Mouse (Mus musculus) limb, embryonic 12.5 days (tissue): Measurements from ENCODE around the gene Mrpl21. TPM values are rescaled to one million over a fixed set of nuclear protein-coding genes. Genes with fewer than 3 reads are reported as not detected.
A peak's percentile ranks its signal among the peaks of the same experiment; 100 is the strongest.

ENCODE experiments used
- ATAC-seq: fragments of 200-750 bp; cut with Nextera tagmentation; 2 replicates; pipeline ENCODE4 v1.8.0; 2017; ENCODE audit warnings: low read depth, moderate TSS enrichment; ENCODE audit not compliant: insufficient number of reproducible peaks, insufficient read depth, low FRiP score, low TSS enrichment
- H3K27ac ChIP-seq: fragments of 300-500 bp; sonication (generic); 2 replicates; pipeline ENCODE4 v1.5.1; 2016; ENCODE audit warnings: mild to moderate bottlenecking, moderate library complexity
- H3K27me3 ChIP-seq: fragments of 300-500 bp; sonication (generic); 2 replicates; pipeline ENCODE4 v1.6.1; 2016; ENCODE audit warnings: mild to moderate bottlenecking, moderate library complexity
- H3K36me3 ChIP-seq: fragments of 300-500 bp; sonication (generic); 2 replicates; pipeline ENCODE4 v1.6.1; 2016; ENCODE audit warnings: mild to moderate bottlenecking, moderate library complexity
- H3K4me1 ChIP-seq: fragments of 300-500 bp; sonication (generic); replicated peaks from 2 replicates; pipeline ENCODE4 v1.6.1; 2016
- H3K4me2 ChIP-seq: fragments of 300-500 bp; sonication (generic); 2 replicates; pipeline ENCODE4 v1.6.1; 2016; ENCODE audit warnings: mild to moderate bottlenecking, moderate library complexity
- H3K4me3 ChIP-seq: fragments of 300-500 bp; sonication (generic); replicated peaks from 2 replicates; pipeline ENCODE4 v1.5.1; 2016; ENCODE audit warnings: mild to moderate bottlenecking
- H3K9ac ChIP-seq: fragments of 300-500 bp; sonication (generic); replicated peaks from 2 replicates; pipeline ENCODE4 v1.6.1; 2016; ENCODE audit warnings: mild to moderate bottlenecking, moderate library complexity
- H3K9me3 ChIP-seq: fragments of 300-500 bp; sonication (generic); 2 replicates; pipeline ENCODE4 v1.6.1; 2016; ENCODE audit warnings: mild to moderate bottlenecking, moderate library complexity
- WGBS: fragments of 180-500 bp; shearing (Covaris S2); methylation state at CpG from one replicate; pipeline ENCODE4 v1.1.7; 2016; 5-methylcytosine and 5-hydroxymethylcytosine counted together
- polyA plus RNA-seq: library from polyadenylated mRNA; unstranded; fragments of >200 nt; fragmentation: Nextera tagmentation; extraction: Ambion mirVana; gene quantifications from 2 replicates; pipeline ENCODE4 v1.2.1, GENCODE M21; 2016

The Mrpl21 gene
- polyA plus RNA-seq, 1 experiment from 2014 or later: 139 TPM

GRCm38 (mm10) chr19:3269279-3269678 lies 13.4 kb upstream of the Mrpl21 start:
- Histone ChIP-seq H3K4me3 (no peak overlapping the region), H3K9ac (no peak overlapping the region), H3K9me3 (no peaks in the 10 kb centered on the region), H3K27me3 (no peaks in the 10 kb centered on the region), H3K27ac (no peak overlapping the region), H3K4me1 (no peaks in the 10 kb centered on the region), H3K36me3 (peaks cover 100% of the 10 kb centered on the region), H3K4me2 (no peak overlapping the region)
- no peak for ATAC-seq
- 90% methylated on average over 9 of the region's 9 CpGs for WGBS

DNA sequence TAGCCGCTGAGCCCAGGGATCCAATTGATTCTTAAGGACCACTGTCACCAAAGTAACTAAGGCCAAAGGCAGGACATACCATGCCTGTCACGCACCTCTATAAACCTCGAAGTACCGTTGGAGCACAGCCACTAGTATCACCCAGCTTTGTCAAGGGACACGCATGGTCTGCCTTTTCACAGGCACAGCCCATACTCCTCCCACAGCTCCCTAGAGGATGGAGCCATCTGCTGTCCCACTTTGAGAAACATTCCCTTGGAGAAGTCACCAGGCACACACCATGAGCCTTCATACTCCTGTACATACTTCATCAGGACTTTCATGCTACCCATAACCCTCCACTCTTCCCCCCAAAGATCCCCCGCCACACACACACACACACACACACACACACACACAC lies 12.9 kb upstream of the Mrpl21 start:
- Histone ChIP-seq H3K4me3 (no peak overlapping the region), H3K4me2 (no peak overlapping the region), H3K9ac (no peak overlapping the region), H3K4me1 (no peaks in the 10 kb centered on the region), H3K9me3 (no peaks in the 10 kb centered on the region), H3K36me3 (peaks cover 100% of the 10 kb centered on the region), H3K27ac (no peak overlapping the region), H3K27me3 (no peaks in the 10 kb centered on the region)
- ATAC-seq: no peak
- 97% methylated on average over 5 of the region's 6 CpGs for WGBS

GRCm38 (mm10) chr19:3271366-3271765 lies 11.3 kb upstream of the Mrpl21 start:
- H3K27ac ChIP-seq: no peak overlapping the region
- WGBS: 87% methylated on average over 6 of the region's 6 CpGs
- no peak for ATAC-seq
- peaks cover 98% of the 10 kb centered on the region for H3K36me3 ChIP-seq
- no peak overlapping the region for H3K9ac ChIP-seq
- H3K27me3 ChIP-seq: no peaks in the 10 kb centered on the region
- H3K4me3 ChIP-seq: no peak overlapping the region
- H3K4me1 ChIP-seq: no peaks in the 10 kb centered on the region
- no peak overlapping the region for H3K4me2 ChIP-seq
- no peaks in the 10 kb centered on the region for H3K9me3 ChIP-seq

DNA sequence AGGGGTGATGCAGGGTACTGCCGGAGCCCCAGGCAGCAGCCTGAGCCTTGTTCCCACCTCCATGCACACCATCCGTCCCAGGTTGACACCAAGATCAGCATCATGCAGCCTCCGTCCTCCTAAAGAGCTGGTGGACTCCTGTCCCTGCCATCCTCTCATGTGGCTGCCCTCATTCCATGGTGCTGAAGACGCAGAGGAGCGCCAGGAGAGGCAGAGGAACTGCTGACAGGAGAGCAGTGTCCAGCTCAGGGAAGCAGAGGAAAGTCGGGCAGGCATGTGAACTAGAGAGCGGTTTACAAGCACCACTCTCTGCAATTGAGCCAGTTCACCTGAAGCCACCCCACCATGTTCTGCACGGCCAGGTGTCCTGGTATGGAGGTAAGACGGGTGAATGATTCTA lies 9.4 kb upstream of the Mrpl21 start:
- no peak overlapping the region for H3K4me2 ChIP-seq
- no peak overlapping the region for H3K9ac ChIP-seq
- H3K27me3 ChIP-seq: no peaks in the 10 kb centered on the region
- no peaks in the 10 kb centered on the region for H3K4me1 ChIP-seq
- 93% methylated on average over 9 of the region's 9 CpGs for WGBS
- no peak overlapping the region for H3K4me3 ChIP-seq
- no peak for ATAC-seq
- H3K36me3 ChIP-seq: peaks cover 98% of the 10 kb centered on the region
- H3K9me3 ChIP-seq: no peaks in the 10 kb centered on the region
- no peak overlapping the region for H3K27ac ChIP-seq

DNA sequence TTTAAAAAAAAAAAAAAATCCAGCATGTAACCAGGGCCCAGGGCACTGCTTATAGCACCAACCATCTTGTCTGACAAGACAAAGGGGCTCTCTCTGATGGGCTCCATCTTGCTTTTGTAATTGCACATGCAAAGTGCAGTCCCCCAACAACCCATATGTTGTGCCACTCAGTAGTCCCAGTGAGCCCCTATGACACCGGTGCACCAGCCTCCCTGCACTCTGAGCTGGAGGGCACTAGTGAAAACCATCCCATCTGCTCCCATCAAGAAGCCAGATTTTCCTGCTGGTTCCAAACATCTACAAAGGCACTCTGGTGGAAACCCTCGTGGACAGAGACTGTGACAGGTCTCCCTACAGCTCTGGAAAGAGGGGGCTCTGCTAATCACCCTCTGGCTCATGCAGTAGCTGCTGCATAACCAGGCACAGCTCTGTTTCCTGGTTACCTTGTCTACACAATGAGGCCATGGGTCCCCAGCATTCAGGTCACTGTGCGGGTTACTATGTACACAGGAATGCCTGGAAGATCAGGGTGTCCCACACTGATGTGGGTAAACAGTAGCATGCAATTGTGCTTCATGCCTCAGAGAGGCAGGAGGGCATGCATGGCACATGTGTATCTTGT lies 6.8 kb upstream of the Mrpl21 start:
- no peaks in the 10 kb centered on the region for H3K9me3 ChIP-seq
- no peak overlapping the region for H3K4me2 ChIP-seq
- H3K27me3 ChIP-seq: no peaks in the 10 kb centered on the region
- no peaks in the 10 kb centered on the region for H3K4me1 ChIP-seq
- H3K4me3 ChIP-seq: no peak overlapping the region
- 88% methylated on average over 3 of the region's 3 CpGs for WGBS
- H3K9ac ChIP-seq: no peak overlapping the region
- peaks cover 95% of the 10 kb centered on the region for H3K36me3 ChIP-seq
- no peak for ATAC-seq
- H3K27ac ChIP-seq: no peak overlapping the region

- Histone ChIP-seq H3K4me2 (peak overlapping the region; percentile 74), H3K9ac (peak overlapping the region; percentile 77), H3K27me3 (no peaks in the 10 kb centered on the region), H3K4me1 (peaks cover 18% of the 10 kb centered on the region), H3K27ac (no peak overlapping the region), H3K36me3 (peaks cover 55% of the 10 kb centered on the region), H3K4me3 (peak overlapping the region; percentile 81), H3K9me3 (no peaks in the 10 kb centered on the region)
- 73% methylated on average over 4 of the region's 4 CpGs for WGBS
- no peak for ATAC-seq
Measured at GRCm38 (mm10) chr19:3281886-3282285, 815 bp upstream of the Mrpl21 start.

DNA sequence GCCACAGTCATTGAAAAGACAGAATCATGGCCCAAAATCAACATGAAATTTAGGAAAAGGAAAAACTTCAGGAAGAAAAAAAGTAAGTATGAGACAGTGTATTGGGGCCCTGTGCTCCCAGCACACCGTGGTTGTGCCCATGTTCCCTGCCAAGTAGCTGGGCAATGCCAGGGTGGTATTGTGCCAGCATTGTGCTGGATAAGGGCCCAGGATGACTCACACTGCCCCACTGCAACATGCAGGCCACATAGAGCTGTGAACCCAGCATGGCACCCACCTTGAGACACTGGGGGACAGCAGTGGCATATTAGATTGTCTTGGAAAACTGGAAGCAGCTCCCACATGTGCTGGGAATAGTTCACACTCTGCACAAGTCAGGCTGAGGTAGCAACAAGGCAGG lies 6.3 kb downstream of the Mrpl21 start:
- ATAC-seq: no peak
- H3K9ac ChIP-seq: no peak overlapping the region
- no peaks in the 10 kb centered on the region for H3K9me3 ChIP-seq
- H3K27ac ChIP-seq: no peak overlapping the region
- H3K4me3 ChIP-seq: no peak overlapping the region
- no peak overlapping the region for H3K4me2 ChIP-seq
- 86% methylated on average over 1 of the region's 1 CpGs for WGBS
- peaks cover 80% of the 10 kb centered on the region for H3K36me3 ChIP-seq
- H3K27me3 ChIP-seq: no peaks in the 10 kb centered on the region
- no peaks in the 10 kb centered on the region for H3K4me1 ChIP-seq

DNA sequence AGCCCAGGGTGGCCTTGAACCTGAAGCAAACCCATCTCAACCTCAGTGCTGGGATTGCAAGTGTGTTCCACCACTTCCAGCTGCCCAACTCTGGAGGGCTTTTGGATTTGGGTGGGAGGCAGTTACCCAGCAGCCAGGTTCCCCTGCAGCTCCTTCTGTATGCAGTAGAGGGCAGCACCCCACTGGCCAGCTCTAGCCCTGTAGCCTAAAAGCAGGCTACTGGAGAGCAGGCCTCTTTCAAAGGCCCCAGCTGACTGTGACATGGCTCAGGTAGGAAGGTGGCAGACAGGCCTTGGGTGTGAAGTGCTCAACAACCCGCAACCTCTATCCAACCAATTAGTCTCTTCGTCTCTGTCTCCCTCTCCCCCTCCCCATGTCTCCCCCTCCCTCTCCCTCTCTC lies 9.3 kb downstream of the Mrpl21 start:
- Histone ChIP-seq H3K27me3 (no peaks in the 10 kb centered on the region), H3K4me2 (no peak overlapping the region), H3K9me3 (no peaks in the 10 kb centered on the region), H3K9ac (no peak overlapping the region), H3K4me1 (no peaks in the 10 kb centered on the region), H3K4me3 (no peak overlapping the region), H3K27ac (no peak overlapping the region), H3K36me3 (peaks cover 63% of the 10 kb centered on the region)
- WGBS: 69% methylated on average over 2 of the region's 2 CpGs
- 0 out of 2 replicates have a peak, but pooled peaks have one; percentile 66 for ATAC-seq

DNA sequence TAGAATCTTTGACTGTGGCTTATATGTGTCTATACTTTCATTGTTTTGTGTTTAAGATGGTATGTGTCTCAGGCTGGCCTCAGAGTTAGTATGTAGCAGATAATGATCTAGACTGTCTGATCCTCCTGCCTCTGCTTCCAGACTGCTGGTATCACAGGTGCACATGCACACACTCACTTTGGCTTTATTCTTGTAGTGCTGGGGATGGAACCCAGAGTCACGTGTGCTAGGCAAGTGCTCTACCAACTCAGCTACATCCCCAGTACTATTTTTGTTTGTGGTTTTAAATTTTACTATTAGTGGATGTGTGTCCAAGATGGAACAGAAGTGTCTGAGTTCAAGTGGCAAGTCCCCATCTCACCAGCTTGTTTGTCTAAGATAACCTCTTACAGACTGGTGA lies 10.3 kb downstream of the Mrpl21 start:
- peaks cover 54% of the 10 kb centered on the region for H3K36me3 ChIP-seq
- no peak overlapping the region for H3K27ac ChIP-seq
- no peaks in the 10 kb centered on the region for H3K9me3 ChIP-seq
- no peak overlapping the region for H3K4me2 ChIP-seq
- ATAC-seq: no peak
- no peaks in the 10 kb centered on the region for H3K27me3 ChIP-seq
- H3K4me3 ChIP-seq: no peak overlapping the region
- H3K9ac ChIP-seq: no peak overlapping the region
- H3K4me1 ChIP-seq: no peaks in the 10 kb centered on the region
- 91% methylated on average over 1 of the region's 1 CpGs for WGBS

- Histone ChIP-seq H3K4me2 (no peak overlapping the region), H3K27me3 (no peaks in the 10 kb centered on the region), H3K4me1 (no peaks in the 10 kb centered on the region), H3K27ac (no peak overlapping the region), H3K9ac (no peak overlapping the region), H3K4me3 (no peak overlapping the region), H3K9me3 (no peaks in the 10 kb centered on the region), H3K36me3 (peaks cover 32% of the 10 kb centered on the region)
- no peak for ATAC-seq
- 86% methylated on average over 6 of the region's 6 CpGs for WGBS
Measured at GRCm38 (mm10) chr19:3295245-3295644, 12.5 kb downstream of the Mrpl21 start.

DNA sequence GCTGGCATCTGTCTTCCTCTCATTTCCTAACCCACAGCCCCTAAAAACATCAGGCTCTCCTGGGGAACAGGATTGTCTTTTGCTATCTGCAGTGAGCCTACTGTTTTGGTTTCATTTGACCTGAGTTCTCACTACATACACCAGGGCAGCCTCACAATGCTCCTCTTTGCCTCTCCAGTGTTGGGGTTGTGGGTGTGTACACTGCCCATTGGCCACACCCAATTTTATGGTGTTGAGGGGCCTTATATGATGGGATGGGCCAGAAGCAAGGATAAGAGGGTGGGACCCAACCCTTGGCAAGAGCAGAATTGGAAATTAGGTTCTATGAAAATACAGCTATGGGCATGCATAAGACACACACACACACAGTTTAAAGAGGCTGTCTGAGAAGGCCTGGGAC lies 14.3 kb downstream of the Mrpl21 start:
- H3K4me1 ChIP-seq: no peaks in the 10 kb centered on the region
- H3K36me3 ChIP-seq: peaks cover 14% of the 10 kb centered on the region
- no peak overlapping the region for H3K4me3 ChIP-seq
- no peak for ATAC-seq
- no peak overlapping the region for H3K9ac ChIP-seq
- H3K27me3 ChIP-seq: no peaks in the 10 kb centered on the region
- no peaks in the 10 kb centered on the region for H3K9me3 ChIP-seq
- H3K4me2 ChIP-seq: no peak overlapping the region
- no peak overlapping the region for H3K27ac ChIP-seq

DNA sequence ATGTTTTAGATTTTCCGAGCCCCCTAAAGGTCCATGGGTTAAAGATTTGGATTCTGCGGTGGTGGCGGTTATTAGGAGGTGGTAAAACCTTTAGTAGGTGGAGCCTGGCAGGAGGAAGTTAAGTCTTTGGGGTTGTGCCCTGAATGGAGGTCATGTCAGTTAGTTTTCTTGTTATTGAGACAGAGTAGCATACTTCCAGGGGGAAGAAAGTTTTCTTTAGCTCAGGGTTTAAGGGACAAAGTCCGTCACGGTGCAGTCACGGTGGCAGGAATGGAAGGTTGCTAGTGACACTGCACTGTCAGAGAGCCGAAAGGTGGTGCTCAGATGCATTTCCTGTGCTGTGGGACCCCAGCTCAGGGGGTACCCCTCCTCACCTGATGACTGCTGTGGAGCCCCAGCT lies 15.1 kb downstream of the Mrpl21 start:
- Histone ChIP-seq H3K27ac (no peak overlapping the region), H3K27me3 (no peaks in the 10 kb centered on the region), H3K4me3 (no peak overlapping the region), H3K4me1 (no peaks in the 10 kb centered on the region), H3K9ac (no peak overlapping the region), H3K36me3 (peaks cover 6% of the 10 kb centered on the region), H3K9me3 (no peaks in the 10 kb centered on the region), H3K4me2 (no peak overlapping the region)
- WGBS: 86% methylated on average over 7 of the region's 7 CpGs
- no peak for ATAC-seq
